Mouse (Mus musculus) embryo, embryonic 10 days (tissue): ENCODE results near the gene Eid2.
"Not testable (repeated sequence)": the region's sequence is repeated elsewhere in the genome, so short reads cannot be mapped to it uniquely, and the experiment has no call there.

ENCODE experiments used
- DNase-seq: peaks from one replicate; pipeline ENCODE4 v3.0.0-alpha.2; 2015; ENCODE audit warnings: low spot score

Eid2 gene

DNA sequence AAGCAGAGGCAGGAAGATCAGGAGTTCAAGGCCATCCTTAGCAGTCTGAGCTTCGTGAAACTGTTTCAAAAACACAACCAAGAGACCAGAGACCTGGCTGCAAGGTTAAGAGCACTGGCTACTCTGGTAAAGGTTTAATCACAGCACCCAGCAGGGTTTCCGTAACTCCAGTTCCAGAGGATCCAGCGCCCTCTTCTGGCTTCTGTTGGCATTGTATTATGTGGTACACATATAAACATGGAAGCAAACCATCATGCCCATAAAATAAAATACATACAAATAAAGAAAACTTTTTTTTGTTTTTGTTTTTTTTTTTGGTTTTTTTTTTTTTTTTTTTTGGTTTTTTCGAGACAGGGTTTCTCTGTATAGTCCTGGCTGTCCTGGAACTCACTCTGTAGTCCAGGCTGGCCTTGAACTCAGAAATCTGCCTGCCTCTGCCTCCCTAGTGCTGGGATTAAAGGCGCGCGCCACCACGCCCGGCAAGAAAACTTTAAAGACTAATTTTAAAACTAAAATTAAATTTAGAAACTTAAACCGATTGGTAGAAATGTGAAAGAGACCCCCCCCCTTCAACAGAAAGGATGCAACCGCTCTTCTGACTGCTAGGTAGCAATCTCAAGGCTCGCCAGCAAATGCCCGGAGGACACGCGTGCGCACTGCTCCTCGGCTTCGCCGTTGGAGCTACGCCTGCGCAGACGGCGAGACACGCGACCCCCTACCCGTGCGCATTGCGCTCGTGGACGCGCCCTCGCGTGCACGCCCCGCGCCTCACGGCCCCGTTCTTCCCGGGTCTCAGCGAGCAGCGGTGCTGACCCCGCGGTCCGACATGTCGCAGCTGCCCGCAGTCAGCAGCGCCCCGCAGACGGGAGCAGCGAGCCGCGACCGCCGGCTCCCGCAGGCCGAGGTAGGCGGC is at the start of gene Eid2:
Gene Eid2 (plus strand): TSS at position 753 of the 913 bp plus-strand sequence.
- DNase-seq = peak; percentile 96

DNA sequence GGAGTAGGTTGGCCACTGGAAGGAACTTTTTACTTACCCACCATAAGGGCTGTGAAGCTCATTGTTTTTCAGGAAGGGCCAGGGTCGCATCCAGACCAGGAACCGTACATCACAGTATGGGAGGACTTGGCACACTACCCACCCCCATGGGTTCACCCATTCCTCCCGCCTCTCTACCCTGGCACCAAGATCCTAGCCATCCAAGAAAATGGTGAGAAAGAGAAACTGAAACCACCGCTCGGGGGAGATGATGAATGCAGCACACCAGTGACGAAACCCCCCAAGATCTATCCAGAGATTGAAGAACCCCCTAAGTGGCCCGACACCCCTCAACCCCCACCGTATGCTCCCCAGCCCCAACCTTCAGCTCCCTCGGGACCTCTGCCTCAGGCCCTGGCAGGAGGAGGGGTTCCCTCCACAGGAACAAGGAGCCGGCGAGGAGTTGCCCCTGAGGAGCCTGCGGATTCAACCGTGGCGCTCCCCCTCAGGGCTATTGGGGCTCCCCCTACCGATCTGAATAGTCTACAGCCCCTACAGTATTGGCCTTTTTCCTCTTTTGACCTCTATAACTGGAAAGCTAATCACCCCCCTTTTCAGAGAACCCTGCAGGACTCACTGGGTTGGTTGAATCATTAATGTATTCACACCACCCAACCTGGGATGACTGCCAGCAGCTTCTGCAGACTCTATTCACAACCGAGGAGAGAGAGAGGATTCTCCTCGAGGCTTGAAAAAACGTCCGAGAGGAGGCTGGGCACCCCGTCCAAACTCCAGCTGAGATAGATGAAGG is 48.5 kb upstream of the Eid2 start:
- not testable (repeated sequence) for DNase-seq

DNA sequence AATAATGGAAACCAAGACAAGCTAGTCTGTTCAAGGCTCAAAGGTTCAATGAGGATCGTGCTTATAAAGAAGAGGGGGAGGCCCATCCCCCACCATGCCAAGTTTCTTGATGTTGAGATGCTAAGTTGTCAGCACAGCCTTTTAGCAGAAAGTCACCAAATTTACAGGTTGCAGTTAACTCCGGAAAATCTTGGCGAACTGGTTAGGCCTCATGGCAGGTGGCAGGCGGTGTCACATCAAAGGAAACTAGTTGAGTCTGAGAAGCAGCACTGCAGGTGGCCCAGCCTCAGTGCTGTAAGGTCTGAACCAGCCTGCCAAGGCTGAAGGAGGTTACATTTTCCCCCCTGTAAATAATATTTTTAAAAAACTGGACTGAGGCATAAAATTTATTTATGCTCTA is 40.8 kb upstream of the Eid2 start:
- DNase-seq = not testable (repeated sequence)

DNA sequence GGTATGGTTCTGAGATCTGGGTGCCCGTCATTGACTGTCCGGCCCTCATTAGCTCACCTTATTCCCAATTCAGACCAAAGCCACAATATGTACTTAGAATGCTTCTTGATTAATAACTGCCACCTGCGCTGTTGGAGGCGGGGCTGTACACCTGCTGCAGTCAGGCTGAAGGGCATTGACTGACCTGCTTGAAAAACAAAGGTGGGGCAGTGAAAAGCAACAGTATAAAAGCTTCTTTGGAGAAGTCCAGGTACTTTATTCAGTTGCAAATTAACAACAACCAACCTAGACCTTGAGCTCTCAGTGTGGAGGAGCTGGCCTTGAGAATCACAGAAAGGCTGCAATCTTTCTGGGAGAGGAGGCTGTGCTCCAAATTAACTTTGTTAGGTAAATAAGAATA is 40.3 kb upstream of the Eid2 start:
- DNase-seq = not testable (repeated sequence)

DNA sequence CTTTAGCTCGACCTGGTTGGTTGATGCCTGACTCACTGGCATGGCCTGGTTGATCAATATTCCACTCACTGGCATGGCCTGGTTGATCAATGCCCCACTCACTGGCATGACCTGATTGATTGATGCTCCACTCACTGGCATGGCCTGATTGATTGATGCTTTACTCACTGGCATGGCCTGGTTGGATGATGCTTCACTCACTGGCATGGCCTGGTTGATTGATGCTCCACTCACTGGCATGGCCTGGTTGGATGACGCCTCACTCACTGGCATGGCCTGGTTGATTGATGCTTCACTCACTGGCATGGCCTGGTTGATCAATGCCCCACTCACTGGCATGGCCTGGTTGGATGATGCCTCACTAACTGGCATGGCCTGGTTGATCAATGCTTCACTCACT is 23.7 kb upstream of the Eid2 start:
- not testable (repeated sequence) for DNase-seq

DNA sequence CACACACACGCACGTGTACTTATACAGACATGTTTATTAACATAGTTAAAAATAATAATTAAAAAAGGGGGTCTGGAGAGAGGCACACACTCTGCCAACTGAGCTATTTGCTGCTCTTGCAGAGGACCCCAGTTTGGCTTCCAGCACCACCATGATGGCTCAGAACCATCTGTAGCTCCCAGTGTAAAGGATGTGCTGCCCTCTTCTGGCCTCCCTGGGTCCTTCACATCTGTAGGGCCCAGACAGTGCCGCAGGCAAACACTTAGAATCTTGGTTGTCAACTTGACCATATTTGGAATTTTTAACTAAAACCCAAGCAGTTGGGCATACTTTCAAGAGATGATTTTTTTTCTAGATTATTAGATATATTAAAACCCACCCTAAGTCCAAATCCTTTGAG is 18.7 kb upstream of the Eid2 start:
- DNase-seq = no peak

DNA sequence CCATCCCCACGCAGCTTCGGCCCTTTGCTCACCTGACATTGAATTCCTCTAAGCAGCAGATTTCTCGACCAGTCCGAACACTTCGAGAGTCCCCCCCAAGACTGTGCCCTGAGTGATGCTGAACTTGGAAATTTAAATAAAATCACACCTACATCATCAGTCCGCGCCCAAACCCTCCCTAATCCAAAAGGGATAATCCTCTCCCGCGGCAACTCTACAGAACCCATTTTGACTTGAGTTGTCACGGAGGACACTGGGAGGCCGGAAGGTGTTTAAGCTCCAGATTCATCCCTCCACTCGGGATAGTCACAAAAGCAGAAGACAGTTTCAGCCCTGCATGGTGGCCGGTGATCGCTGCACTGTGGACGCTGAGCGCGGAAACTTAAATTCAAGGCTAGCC is 15.7 kb upstream of the Eid2 start:
- no peak for DNase-seq

DNA sequence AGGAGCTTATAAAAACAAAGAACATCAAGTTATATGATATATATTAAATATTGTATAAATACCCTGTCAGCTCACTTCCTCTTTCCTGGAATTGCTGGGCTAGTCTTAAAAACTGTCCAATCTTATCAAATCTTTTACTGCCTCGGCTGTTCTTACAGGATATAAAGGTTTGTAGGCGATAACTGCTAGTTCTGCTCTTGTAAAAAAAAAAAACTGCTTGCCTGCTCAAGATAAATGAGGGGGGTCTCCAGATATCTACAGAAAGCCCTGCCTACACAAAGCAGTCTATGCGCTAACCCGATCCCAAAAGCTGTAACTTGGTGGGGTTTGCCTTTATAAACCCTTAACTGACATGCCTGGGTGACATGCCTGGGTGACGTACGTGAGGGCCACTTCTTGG is 13.1 kb upstream of the Eid2 start:
- DNase-seq = no peak

DNA sequence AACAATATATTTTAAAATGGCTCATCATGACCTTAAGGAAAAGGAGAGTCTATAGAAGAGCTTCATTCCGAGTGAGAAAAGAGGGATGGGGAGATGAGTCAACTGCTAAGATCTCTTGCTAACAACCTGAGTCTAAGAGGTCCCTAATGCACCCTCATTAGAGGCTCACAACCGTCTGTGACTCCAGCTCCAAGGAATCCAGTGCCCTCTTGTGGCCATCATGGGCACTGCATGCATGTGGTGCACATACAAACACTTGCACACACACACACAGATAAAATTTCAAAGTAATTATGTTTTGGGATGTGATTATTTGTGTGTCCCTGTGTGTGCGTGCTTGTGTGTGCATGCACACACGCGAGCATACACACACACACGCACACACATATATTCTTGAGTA is 12.2 kb upstream of the Eid2 start:
- peak; percentile 15 for DNase-seq

DNA sequence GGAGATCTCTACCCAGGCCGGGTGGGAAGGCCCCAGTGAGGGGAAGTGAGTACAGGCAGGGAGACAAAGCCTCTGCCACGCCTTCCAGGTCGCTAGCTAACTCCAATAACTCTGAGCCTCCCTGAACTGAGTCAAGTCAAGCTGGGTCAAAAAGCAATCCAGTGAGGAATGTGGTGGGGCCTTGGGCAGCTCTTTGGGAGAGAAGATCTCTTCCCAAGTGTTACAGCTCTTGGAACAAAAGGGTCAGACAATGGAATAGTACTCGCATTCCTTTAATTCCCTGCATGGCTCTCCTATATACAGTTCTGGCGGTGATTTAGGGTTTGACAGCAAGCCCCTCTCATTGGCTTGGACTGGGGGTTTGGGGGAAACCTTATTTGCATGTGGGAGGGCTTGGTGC is 4.8 kb upstream of the Eid2 start:
- no peak for DNase-seq

DNA sequence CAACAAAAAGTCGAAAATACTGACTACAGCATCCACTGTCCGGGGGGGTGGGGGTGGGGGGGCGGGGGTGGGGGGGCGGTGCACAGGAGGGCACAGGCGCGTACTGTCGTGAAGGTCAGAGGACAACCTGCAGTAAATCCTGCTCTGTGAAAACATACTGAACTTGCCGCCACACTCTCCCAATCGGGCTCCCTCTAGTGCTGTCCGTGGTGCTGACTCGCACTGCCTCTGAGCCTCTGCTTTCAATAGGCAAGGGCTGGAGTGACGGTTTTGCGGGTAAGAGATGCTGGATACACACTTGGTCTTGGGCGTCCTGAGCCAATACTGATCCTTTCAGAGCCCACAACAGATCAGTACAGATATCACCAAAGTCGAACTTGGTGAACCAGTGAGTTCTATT is 3.9 kb upstream of the Eid2 start:
- peak; percentile 92 for DNase-seq

DNA sequence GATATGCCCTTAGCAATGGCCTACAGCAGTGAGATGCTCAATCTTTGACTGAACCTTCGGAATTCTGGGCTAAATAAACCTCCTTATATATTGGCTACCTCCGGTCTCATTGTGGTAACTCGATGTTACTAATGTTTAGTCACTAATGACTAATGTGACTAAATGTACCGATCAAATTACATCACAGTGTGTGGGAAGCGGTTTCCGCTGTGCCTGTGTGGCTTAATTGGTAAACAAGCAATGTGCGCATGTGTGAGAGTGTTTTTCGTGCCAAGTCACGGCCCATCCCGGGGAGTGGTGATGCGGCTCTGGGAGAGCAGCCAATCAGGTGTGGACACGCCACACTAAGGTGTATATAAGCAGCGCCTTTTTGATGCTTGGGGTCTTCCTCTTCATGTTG is 2.3 kb upstream of the Eid2 start:
- no peak for DNase-seq

DNA sequence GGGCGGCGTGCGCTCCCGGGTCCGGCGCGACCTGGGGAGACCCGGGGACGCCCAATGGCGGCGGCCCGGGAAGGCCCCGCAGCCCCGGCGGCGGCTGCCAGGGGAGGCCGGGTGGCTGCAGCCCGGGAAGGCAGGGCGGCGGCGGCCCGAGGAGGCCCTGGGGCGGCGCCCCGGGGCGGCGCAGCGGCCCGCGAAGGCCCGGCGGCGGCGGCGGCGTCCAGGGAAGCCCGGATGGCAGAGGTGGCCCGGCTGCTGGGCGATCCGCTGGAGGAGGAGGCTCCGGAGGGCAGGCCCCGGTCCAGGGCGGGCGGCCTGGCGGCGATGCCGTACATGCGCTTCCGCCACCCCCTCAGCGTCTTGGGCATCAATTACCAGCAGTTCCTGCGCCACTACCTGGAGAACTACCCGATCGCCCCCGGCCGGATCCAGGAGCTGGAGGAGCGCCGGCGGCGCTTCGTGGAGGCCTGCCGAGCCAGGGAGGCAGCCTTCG is 406 bp downstream of the Eid2 start:
- DNase-seq = peak; percentile 64

DNA sequence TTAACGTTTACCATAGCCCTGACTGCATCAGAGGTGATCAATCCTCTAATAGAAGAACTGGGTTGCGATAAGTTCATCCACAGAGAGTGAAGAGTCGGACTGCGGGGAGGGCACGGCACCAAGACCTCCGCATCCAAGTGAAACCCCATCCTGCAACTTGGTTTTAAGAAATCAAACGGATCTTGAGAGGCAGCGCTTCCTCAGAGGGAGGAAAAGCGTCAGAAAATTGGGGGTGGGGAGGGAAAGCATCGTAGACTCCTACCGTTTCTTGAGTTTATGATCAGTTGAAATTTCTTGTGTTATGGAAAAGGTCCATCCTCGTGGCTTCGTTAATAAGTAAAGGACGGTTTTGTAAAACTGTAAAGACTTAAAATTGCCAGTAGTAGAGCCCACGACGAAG is 895 bp downstream of the Eid2 start:
- DNase-seq = no peak

DNA sequence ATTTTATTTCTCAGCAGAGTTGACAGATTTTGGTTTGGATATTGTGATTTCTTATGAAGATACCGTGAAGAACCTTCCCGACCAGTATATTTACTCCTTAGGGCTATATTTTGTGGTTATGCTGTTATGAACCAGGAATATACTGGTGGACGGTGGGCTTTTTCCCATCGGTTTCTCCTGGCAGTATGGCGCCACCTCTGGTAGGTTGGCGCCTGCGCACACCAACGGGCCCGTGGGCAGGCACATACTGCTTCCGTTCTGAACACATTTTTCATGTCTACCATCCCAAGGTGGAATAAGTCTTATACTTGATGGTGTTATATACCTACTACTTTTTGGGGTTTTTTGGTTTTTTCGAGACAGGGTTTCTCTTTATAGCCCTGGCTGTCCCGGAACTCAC is 1.7 kb downstream of the Eid2 start:
- no peak for DNase-seq

DNA sequence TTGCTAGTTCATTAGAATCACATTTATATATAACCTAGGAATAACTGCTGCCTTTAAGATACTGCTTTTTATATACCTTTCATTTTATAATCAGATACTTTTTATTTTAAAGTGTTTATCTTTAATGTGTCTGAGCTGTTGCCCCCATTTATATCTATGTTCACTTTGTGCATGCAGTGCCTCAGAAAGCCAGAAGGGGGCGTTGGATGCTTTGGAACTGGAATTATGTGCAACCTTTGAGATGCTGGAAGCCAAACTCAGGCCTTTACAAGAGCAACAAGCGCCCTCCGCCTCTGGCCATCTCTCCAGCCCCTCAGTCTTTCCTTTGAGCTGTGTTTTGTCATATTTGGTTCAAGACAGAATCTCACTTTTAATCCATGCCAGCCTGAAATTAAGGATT is 4.1 kb downstream of the Eid2 start:
- DNase-seq = no peak

DNA sequence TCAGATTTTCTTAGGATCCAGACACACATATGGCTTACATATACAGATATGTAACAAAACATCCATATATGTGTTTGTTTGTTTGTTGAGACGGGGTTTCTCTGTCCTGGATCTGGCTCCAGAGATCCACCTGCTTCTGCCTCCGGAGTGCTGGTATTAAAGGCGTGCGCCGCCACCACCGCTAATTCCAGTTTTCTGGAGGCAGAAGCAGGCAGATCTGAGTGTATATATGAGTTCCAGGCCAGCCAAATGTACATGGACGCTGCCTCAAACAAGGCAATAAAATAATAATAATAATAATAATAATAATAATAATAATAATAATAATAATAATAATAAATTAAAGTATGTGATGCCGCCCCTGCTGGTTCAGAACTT is 9.5 kb downstream of the Eid2 start:
- DNase-seq = no peak

DNA sequence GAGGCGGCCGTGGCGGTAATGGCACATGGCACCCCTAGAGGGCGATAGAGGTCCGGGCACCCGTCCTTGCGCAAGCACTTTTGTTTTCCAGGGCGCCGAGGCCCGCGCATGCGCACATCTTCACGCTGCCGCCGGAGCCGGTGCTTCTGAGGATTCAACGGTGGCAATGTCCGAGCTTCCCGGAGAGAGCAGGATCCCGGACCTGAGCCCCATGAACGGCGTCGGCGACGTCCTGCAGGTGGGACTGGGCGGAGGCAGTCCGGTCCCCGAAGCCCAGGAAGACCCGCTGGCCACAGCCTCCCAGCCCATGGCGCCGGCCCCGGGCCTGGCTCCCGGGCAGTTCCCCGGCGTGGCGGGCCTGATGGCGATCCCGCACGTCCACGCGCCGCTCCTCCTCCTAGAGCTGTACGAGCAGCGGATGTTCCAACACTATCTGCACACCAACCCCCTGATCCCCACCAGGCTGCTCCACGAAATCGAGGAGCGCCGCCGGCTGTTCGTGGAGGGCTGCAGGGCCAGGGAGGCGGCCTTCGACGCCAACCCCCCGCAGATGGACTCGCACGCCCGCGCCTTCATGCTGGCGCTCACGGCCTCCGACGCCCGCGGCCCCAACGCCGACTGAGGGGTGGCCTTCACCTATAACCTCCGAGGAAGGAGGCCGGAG is 10.1 kb downstream of the Eid2 start, which contains the start of gene Eid2b:
Gene Eid2b (plus strand): TSS at position 125 of the 664 bp plus-strand sequence.
- peak; percentile 96 for DNase-seq

DNA sequence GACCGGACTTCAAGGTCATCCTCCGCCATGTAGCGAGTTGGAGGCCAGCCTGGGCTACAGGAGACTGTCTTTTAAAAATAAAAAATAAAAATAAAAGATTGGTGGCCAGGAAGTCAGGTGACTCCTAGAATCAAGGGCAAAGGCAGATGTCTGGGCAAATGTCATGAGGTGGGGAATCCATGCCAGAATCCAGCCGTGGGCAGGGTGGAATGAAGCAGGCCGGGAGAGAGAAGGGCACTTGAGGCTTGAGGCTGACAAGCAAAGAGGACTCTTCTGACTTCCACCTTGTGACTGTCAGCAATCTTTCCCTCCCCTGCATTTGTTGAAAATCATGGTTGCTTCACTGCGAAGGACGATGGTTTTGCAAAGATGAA is 10.6 kb downstream of the Eid2 start:
- DNase-seq = no peak

DNA sequence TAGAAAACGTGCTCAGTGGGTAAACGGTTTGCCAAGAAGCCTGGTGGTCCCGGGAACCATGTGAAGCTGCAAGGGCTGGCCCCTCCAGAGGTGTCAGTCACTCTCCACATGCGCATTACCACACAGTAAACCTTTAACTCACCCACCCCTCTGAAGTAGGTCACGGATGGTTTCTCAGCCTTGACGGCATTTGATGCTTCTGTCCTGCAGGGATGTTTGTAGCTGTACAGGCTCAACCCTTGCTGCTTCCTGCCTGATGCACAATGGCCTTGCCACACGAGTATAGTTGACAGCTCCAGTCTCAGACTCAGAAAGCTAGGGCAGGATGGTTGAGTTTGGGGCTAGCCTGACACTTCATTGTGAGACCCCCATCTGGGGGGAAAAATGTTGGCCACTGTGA is 12.9 kb downstream of the Eid2 start:
- DNase-seq = no peak

DNA sequence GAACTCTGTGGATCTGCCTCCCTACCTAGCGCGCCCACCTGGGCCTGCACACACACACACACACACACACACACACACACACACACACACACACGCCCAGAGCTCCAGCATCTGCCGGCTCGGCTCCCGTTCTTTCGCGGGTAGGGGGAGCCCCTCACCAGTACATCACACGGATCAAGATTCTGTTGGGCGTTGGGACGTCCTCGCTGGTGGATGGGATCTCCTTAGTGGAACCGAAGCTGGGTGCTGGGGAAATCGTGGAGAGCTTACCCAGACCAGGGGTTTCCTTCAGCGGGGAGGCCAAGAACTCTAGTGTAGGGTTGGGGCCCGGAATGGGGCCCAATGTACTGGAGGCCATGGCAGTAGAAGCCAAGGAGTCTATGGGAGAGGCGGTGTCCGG is 22.5 kb downstream of the Eid2 start:
- peak; percentile 61 for DNase-seq
